ENCODE assay signal across 38 mouse cellular contexts in the genomic region with DNA sequence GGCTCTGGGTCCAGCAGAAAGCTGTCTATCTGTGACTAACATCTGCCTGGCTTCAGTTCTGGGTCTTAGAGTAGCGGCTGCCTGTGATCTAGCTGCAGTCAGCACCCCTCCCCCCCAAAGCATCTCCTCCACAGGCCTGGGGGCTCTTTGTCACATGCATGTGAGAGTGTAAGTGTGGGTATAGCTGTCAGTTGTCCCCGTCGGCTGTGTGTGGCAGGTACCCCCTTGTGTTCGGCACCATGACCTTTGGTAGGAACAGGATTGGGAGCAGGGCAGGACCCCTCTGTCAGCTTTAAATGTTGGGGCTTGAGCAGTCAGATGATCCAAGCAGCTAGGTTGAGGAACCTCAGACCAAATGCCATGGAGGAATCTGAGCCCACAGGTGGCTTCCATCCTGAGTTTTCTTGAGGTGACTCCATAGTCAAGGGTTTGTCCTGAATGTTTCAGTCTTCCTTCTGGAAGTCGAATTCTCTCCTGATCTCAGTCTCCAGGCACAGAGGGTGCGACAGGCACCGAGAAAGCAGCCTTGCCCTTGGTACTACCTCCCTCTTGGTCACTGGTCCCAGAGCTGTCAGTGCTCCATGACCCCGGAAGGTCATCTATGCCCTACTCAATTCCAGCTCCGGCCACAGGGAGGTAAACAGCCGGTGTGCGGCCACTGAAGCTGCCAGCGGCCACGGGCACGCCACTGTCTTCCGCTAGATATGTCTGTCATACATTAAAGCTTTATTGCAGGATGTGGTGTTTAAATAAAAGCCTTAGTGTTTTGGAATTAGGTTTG. TPM values are rescaled to one million over a fixed set of nuclear protein-coding genes. Genes with fewer than 3 reads are reported as not detected.
DNase-seq lines count a peak whose midpoint lies in the region; ATAC-seq lines count a peak whose summit lies in the region.
"Had no signal": no experiment of that assay in that cellular context is flagged by ENCODE, and none has a peak within 500 bp of the region (broad histone marks: within the 10 kb centered on the region; RNA-seq: fewer than 3 reads in every experiment).

No protein-coding gene starts in this region.

- H3K36me3 ChIP-seq in embryonic facial prominence, embryonic 13.5 days = no peaks in the 10 kb centered on the region
- H3K36me3 ChIP-seq in embryonic facial prominence, embryonic 10.5 days (replicated peaks) = no peaks in the 10 kb centered on the region
- no peaks in the 10 kb centered on the region for H3K36me3 ChIP-seq in heart, embryonic 11.5 days (ENCODE audit: control insufficient read depth, insufficient read depth, low read length)
- H3K36me3 ChIP-seq in heart, embryonic 16.5 days (ENCODE audit: control insufficient read depth, insufficient read depth) = no peaks in the 10 kb centered on the region
- H3K36me3 ChIP-seq: embryonic facial prominence, embryonic 12.5 days; forebrain, embryonic 10.5 days; hindbrain, embryonic 10.5 days; hindbrain, embryonic 15.5 days; kidney, embryonic 15.5 days; limb, embryonic 13.5 days; liver, embryonic 12.5 days had no signal

- no peak overlapping the region for H3K4me3 ChIP-seq in embryonic facial prominence, embryonic 13.5 days
- no peak overlapping the region for H3K4me3 ChIP-seq in embryonic facial prominence, embryonic 10.5 days
- peak overlapping the region; percentile 71 for H3K4me3 ChIP-seq in heart, embryonic 11.5 days (ENCODE audit: low read depth, low read length)
- H3K4me3 ChIP-seq in heart, embryonic 16.5 days (ENCODE audit: low read length) = peak overlapping the region; percentile 81
- H3K4me3 ChIP-seq: embryonic facial prominence, embryonic 12.5 days; forebrain, embryonic 10.5 days; hindbrain, embryonic 10.5 days; hindbrain, embryonic 15.5 days; kidney, embryonic 15.5 days; limb, embryonic 13.5 days; liver, embryonic 12.5 days had no signal

- H3K27ac ChIP-seq in embryonic facial prominence, embryonic 13.5 days = no peak overlapping the region
- no peak overlapping the region for H3K27ac ChIP-seq in embryonic facial prominence, embryonic 10.5 days (replicated peaks)
- H3K27ac ChIP-seq in heart, embryonic 11.5 days (ENCODE audit: low read depth, low read length) = peak overlapping the region; percentile 98
- peak overlapping the region; percentile 82 for H3K27ac ChIP-seq in heart, embryonic 16.5 days (ENCODE audit: low read length)
- H3K27ac ChIP-seq: embryonic facial prominence, embryonic 12.5 days; forebrain, embryonic 10.5 days; hindbrain, embryonic 10.5 days; hindbrain, embryonic 15.5 days; kidney, embryonic 15.5 days; limb, embryonic 13.5 days; liver, embryonic 12.5 days; macrophage had no signal

- peak overlapping the region; percentile 16; the same call in 1 of the 2 replicates for H3K9ac ChIP-seq in embryonic facial prominence, embryonic 13.5 days
- peak overlapping the region; percentile 97 for H3K9ac ChIP-seq in heart, embryonic 11.5 days (ENCODE audit: low read depth, low read length)
- peak overlapping the region; percentile 97 for H3K9ac ChIP-seq in heart, embryonic 16.5 days (ENCODE audit: low read length)
- H3K9ac ChIP-seq: embryonic facial prominence, embryonic 12.5 days; hindbrain, embryonic 15.5 days; kidney, embryonic 15.5 days; limb, embryonic 13.5 days; liver, embryonic 12.5 days; liver, postnatal 0 days had no signal

- no peak overlapping the region for H3K4me2 ChIP-seq in embryonic facial prominence, embryonic 13.5 days
- H3K4me2 ChIP-seq in heart, embryonic 11.5 days = peak overlapping the region; percentile 87
- peak overlapping the region; percentile 88 for H3K4me2 ChIP-seq in heart, embryonic 16.5 days (ENCODE audit: low read depth, low read length)
- H3K4me2 ChIP-seq: embryonic facial prominence, embryonic 12.5 days; hindbrain, embryonic 15.5 days; kidney, embryonic 15.5 days; limb, embryonic 13.5 days; liver, embryonic 12.5 days had no signal

- no peaks in the 10 kb centered on the region for H3K9me3 ChIP-seq in embryonic facial prominence, embryonic 13.5 days
- H3K9me3 ChIP-seq in embryonic facial prominence, embryonic 10.5 days = no peaks in the 10 kb centered on the region
- no peaks in the 10 kb centered on the region for H3K9me3 ChIP-seq in heart, embryonic 11.5 days (replicated peaks; ENCODE audit: control insufficient read depth, low read length)
- no peaks in the 10 kb centered on the region for H3K9me3 ChIP-seq in heart, embryonic 16.5 days (replicated peaks; ENCODE audit: control insufficient read depth, low read length)
- H3K9me3 ChIP-seq: embryonic facial prominence, embryonic 12.5 days; forebrain, embryonic 10.5 days; hindbrain, embryonic 10.5 days; hindbrain, embryonic 15.5 days; kidney, embryonic 15.5 days; limb, embryonic 13.5 days; liver, embryonic 12.5 days had no signal

- intact Hi-C loops in heart, postnatal 25 days (cut with DNase I) = no loop called here

- WGBS in embryonic facial prominence, embryonic 13.5 days = 80% methylated on average over 15 of the region's 15 CpGs
- 79% methylated on average over 15 of the region's 15 CpGs for WGBS in embryonic facial prominence, embryonic 10.5 days
- WGBS in heart, embryonic 11.5 days (ENCODE audit: insufficient replicate concordance) = 53% methylated on average over 15 of the region's 15 CpGs
- WGBS in heart, embryonic 16.5 days = 38% methylated on average over 15 of the region's 15 CpGs

- no peak for ATAC-seq in embryonic facial prominence, embryonic 13.5 days (ENCODE audit: insufficient number of reproducible peaks, insufficient read depth, low FRiP score, low TSS enrichment, low read depth)
- ATAC-seq in heart, embryonic 11.5 days (replicated peaks; ENCODE audit: insufficient number of reproducible peaks, low FRiP score, low TSS enrichment) = no peak
- no peak for ATAC-seq in heart, embryonic 16.5 days (replicated peaks; ENCODE audit: extremely low read depth, insufficient read depth, low FRiP score)
- ATAC-seq: forebrain, embryonic 16.5 days; inflammation-experienced regulatory T-cells, adult 6 months; liver, embryonic 12.5 days; liver, postnatal 0 days; lung, postnatal 0 days had no signal

- peaks cover 14% of the 10 kb centered on the region for H3K4me1 ChIP-seq in embryonic facial prominence, embryonic 13.5 days
- peaks cover 15% of the 10 kb centered on the region for H3K4me1 ChIP-seq in embryonic facial prominence, embryonic 10.5 days
- peaks cover 43% of the 10 kb centered on the region for H3K4me1 ChIP-seq in heart, embryonic 11.5 days (ENCODE audit: control insufficient read depth, insufficient read depth, low read length)
- H3K4me1 ChIP-seq in heart, embryonic 16.5 days (ENCODE audit: control insufficient read depth, insufficient read depth, low read length) = peaks cover 32% of the 10 kb centered on the region
- H3K4me1 ChIP-seq: liver, embryonic 12.5 days had no signal

- peaks cover 70% of the 10 kb centered on the region for H3K27me3 ChIP-seq in embryonic facial prominence, embryonic 13.5 days
- H3K27me3 ChIP-seq in embryonic facial prominence, embryonic 10.5 days (replicated peaks; ENCODE audit: low read depth, poor library complexity, severe bottlenecking) = peaks cover 62% of the 10 kb centered on the region
- peaks cover 9% of the 10 kb centered on the region for H3K27me3 ChIP-seq in heart, embryonic 11.5 days (ENCODE audit: control insufficient read depth, insufficient read depth, low read length)
- peaks cover 8% of the 10 kb centered on the region for H3K27me3 ChIP-seq in heart, embryonic 16.5 days (ENCODE audit: control insufficient read depth, insufficient read depth, low read length)

- DNase-seq in embryonic facial prominence, embryonic 10.5 days (ENCODE audit: low spot score) = no peak
- no peak for DNase-seq in heart, postnatal 25 days (ENCODE audit: low spot score)
- peak; percentile 60 for DNase-seq in skeletal muscle tissue, adult 2 months (ENCODE audit: low read depth, low spot score)
- DNase-seq in adrenal gland, postnatal 14 days = no peak
- DNase-seq in kidney, adult 9 months = no peak
- DNase-seq: adrenal gland, adult 8-10 months; cerebellum, adult 9-10 months; cerebellum, postnatal 36 days; kidney, adult 11 months; kidney, postnatal 25 days; liver, postnatal 0 days; midbrain, embryonic 14.5 days; right cerebral cortex, postnatal 25 days; thymus, adult 2 months; thymus, postnatal 36 days had no signal

RNA-seq across cellular contexts. Expression of gene Gata5, which starts 55.9 kb away (rescaled TPM):
- 0.18 TPM in 1 of 2 replicates, not detected in the other for polyA plus RNA-seq in embryonic facial prominence, embryonic 13.5 days (2015; fragmentation: Nextera tagmentation; extraction: Ambion mirVana)
- polyA plus RNA-seq in embryonic facial prominence, embryonic 10.5 days (2016; fragmentation: Nextera tagmentation; extraction: Ambion mirVana) = 0.57 and 0.65 TPM in 2 replicates
- polyA plus RNA-seq in heart, embryonic 11.5 days (2014; fragmentation: Nextera tagmentation; extraction: Ambion mirVana) = 25.7 and 28.0 TPM in 2 replicates
- 1 to 10 TPM in 1 of 2 experiments, under 1 TPM in 1; 0.98 to 1.1 TPM for total RNA-seq in heart, postnatal 25 days (2021)
- polyA plus RNA-seq in heart, embryonic 16.5 days (2015; fragmentation: Nextera tagmentation; extraction: Ambion mirVana) = 3.9 and 5.7 TPM in 2 replicates
- 0.15 and 0.26 TPM in 2 replicates for total RNA-seq in adrenal gland, postnatal 14 days (2021)
- total RNA-seq: CH12.LX; gastrocnemius, adult 8-10 months; layer of hippocampus, adult 18-20 months; layer of hippocampus, postnatal 25 days; left cerebral cortex, adult 8-10 months; left cerebral cortex, postnatal 36 days; megakaryocyte-erythroid progenitor cell, adult 5-6 weeks; neutrophil, adult 5-6 weeks had no signal
- polyA plus RNA-seq: C2C12; forebrain, embryonic 10.5 days; forebrain, embryonic 16.5 days; hindbrain, embryonic 15.5 days; inflammation-experienced regulatory T-cells, adult 6 months; macrophage; midbrain, embryonic 14.5 days had no signal

Comparison
In these comparisons a context has a peak if more than half of its experiments do, and no peak if none do; other contexts are left out.
1. H3K27ac ChIP-seq: peak in heart, embryonic 11.5 days (single experiment) and heart, embryonic 16.5 days (single experiment); none in embryonic facial prominence, embryonic 13.5 days (single experiment) and embryonic facial prominence, embryonic 10.5 days (single experiment).
2. H3K4me3 ChIP-seq: peak in heart, embryonic 11.5 days (single experiment) and heart, embryonic 16.5 days (single experiment); none in embryonic facial prominence, embryonic 13.5 days (single experiment) and embryonic facial prominence, embryonic 10.5 days (single experiment).
3. H3K9ac ChIP-seq: peak in every context shown above with its lines; median percentile 97 in heart, embryonic 11.5 days; 97 in heart, embryonic 16.5 days; 16 in embryonic facial prominence, embryonic 13.5 days.